Mouse (Mus musculus): Measurements from ENCODE around the gene Crebrf.

DNA sequence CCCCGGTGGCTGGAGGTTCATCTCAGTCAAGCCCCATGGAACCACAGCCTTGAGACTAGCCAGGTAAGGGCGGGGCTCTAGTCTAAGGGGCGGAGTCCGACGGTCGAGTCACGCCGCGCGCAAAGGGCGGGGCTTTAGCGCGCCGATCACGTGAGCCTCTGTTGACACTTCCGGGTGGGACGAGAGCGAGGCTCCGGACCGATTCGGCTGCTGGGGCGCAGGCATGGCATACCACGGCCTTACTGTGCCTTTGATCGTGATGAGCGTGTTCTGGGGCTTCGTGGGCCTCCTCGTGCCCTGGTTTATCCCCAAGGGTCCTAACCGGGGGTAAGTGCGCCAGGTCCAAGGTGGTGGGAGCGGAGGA, 39.2 kb upstream of the Crebrf start:
- no peak for TF ChIP-seq CTCF (IDR thresholded peaks at IDR 0.05; ENCODE audit: extremely low read depth, insufficient read length, insufficient replicate concordance, low read depth, low read length)
- peak; percentile 78; the same call in 1 of the 2 replicates for TF ChIP-seq POLR2A (IDR thresholded peaks at IDR 0.05; ENCODE audit: low read depth, low read length)

Measured in small intestine, adult 2 months (tissue).